Mouse (Mus musculus) liver, adult 2 months (tissue): Measurements from ENCODE around the gene Bace1.

ENCODE experiments used
- CTCF ChIP-seq: fragments of 200-500 bp; IDR thresholded peaks from 2 replicates; pipeline ENCODE4 v1.5.1; 2011; ENCODE audit warnings: low read depth, low read length, control low read depth
- POLR2A ChIP-seq: fragments of 200-500 bp; IDR thresholded peaks from 2 replicates; pipeline ENCODE4 v1.6.1; 2011; ENCODE audit warnings: low read length, control low read depth; ENCODE audit not compliant: insufficient read depth; ENCODE audit errors: extremely low read depth

GRCm38 (mm10) chr9:45905811-45906237 lies 67.4 kb downstream of the Bace1 start:
- TF ChIP-seq CTCF (no peak), POLR2A (0 out of 2 replicates have a peak, but pooled peaks have one; percentile 13)
